Mouse (Mus musculus) heart, adult 2 months (tissue): ENCODE data around the gene Tmod4. TPM values are rescaled to one million over a fixed set of nuclear protein-coding genes. Genes with fewer than 3 reads are reported as not detected.
A peak's percentile ranks its signal among the peaks of the same experiment; 100 is the strongest.

ENCODE experiments used
- DNase-seq, 2 experiments: peaks; one replicate each; pipeline ENCODE4 v3.0.0; 2021
- H3K27ac ChIP-seq: fragments of 200-600 bp; 2 replicates; pipeline ENCODE4 v1.8.1; 2022
- H3K27me3 ChIP-seq: fragments of 200-500 bp; 2 replicates; pipeline ENCODE4 v1.6.1; 2012; ENCODE audit warnings: mild to moderate bottlenecking, low read length, inconsistent platforms, mixed read lengths; ENCODE audit not compliant: control insufficient read depth, insufficient read depth
- H3K36me3 ChIP-seq: fragments of 200-500 bp; 2 replicates; pipeline ENCODE4 v1.6.1; 2012; ENCODE audit warnings: low read length, inconsistent platforms; ENCODE audit not compliant: control insufficient read depth, insufficient read depth
- H3K4me1 ChIP-seq: fragments of 200-500 bp; 2 replicates; pipeline ENCODE4 v1.6.1; 2011; ENCODE audit warnings: low read length; ENCODE audit not compliant: control insufficient read depth, insufficient read depth
- H3K4me3 ChIP-seq: fragments of 200-600 bp; 2 replicates; pipeline ENCODE4 v1.8.1; 2022
- H3K79me2 ChIP-seq: fragments of 200-500 bp; replicated peaks from 2 replicates; pipeline ENCODE4 v1.6.1; 2012; ENCODE audit warnings: mild to moderate bottlenecking, inconsistent platforms, low read length, moderate library complexity, mixed read lengths; ENCODE audit not compliant: control insufficient read depth, insufficient read depth
- H3K9ac ChIP-seq: fragments of 200-500 bp; 2 replicates; pipeline ENCODE4 v1.6.1; 2012; ENCODE audit warnings: low read depth, mild to moderate bottlenecking, control low read depth, inconsistent platforms, low read length, mixed read lengths
- CTCF ChIP-seq: fragments of 200-600 bp; IDR thresholded peaks from 2 replicates; pipeline ENCODE4 v1.8.1; 2022; ENCODE audit warnings: antibody characterized with exemption, mild to moderate bottlenecking, moderate library complexity
- EP300 ChIP-seq: fragments of 200-500 bp; IDR thresholded peaks from 2 replicates; pipeline ENCODE4 v1.6.1; 2011; ENCODE audit warnings: low read depth, low read length, control low read depth; ENCODE audit not compliant: insufficient read depth
- POLR2A ChIP-seq: fragments of 200-500 bp; IDR thresholded peaks from 2 replicates; pipeline ENCODE4 v1.6.1; 2011; ENCODE audit warnings: mild to moderate bottlenecking, low read depth, low read length, control low read depth; ENCODE audit not compliant: insufficient read depth
- whole genome bisulfite sequencing: fragments of 180-500 bp; shearing (Covaris S2); methylation state at CpG from one replicate; pipeline ENCODE4 v1.1.7; 2018; 5-methylcytosine and 5-hydroxymethylcytosine counted together
- intact Hi-C: fragments of 180-260 bp; cut with DNase I; formaldehyde crosslinking; loops from one replicate; pipeline ENCODE4 v1.15.1; 2025
- polyA plus RNA-seq: library from polyadenylated mRNA; depleted of rRNA; stranded (reverse); fragments of >200 nt; gene quantifications from 2 replicates; pipeline ENCODE4 v1.2.3, GENCODE M21; 2012
- total RNA-seq, 2 experiments: library from RNA; stranded (reverse); gene quantifications; 2 replicates each; pipeline ENCODE4 v1.2.3; 2021

The Tmod4 gene
- total and polyA plus RNA-seq, 3 experiments, result 22.6 to 30.9 (median 23.3) TPM

- Histone ChIP-seq H3K27ac (no peak overlapping the region; the same call in 1 of the 2 replicates), H3K36me3 (no peaks in the 10 kb centered on the region), H3K4me3 (no peak overlapping the region), H3K79me2 (no peaks in the 10 kb centered on the region), H3K9ac (peak overlapping the region; percentile 24; the same call in 1 of the 2 replicates), H3K4me1 (peaks cover 5% of the 10 kb centered on the region), H3K27me3 (no peaks in the 10 kb centered on the region)
- intact Hi-C loops, result no loop called here
- TF ChIP-seq CTCF (no peak), EP300 (no peak; the same call in 1 of the 2 replicates), POLR2A (no peak)
- WGBS, result 53% methylated on average over 11 of the region's 11 CpGs
- DNase-seq, result no peak
These were observed 39.4 kb downstream of the Tmod4 start for GRCm38 (mm10) chr3:95163419-95164255.

- TF ChIP-seq POLR2A (no peak), EP300 (no peak), CTCF (no peak)
- Histone ChIP-seq H3K27ac (no peak overlapping the region; the same call in 1 of the 2 replicates), H3K36me3 (no peaks in the 10 kb centered on the region), H3K4me1 (peaks cover 5% of the 10 kb centered on the region), H3K27me3 (no peaks in the 10 kb centered on the region), H3K9ac (no peak overlapping the region), H3K79me2 (no peaks in the 10 kb centered on the region), H3K4me3 (no peak overlapping the region)
- 95% methylated on average over 5 of the region's 5 CpGs for WGBS
- DNase-seq, result no peak
- intact Hi-C loops, result no loop called here
These were observed 39.9 kb downstream of the Tmod4 start for GRCm38 (mm10) chr3:95164256-95164550.

- Histone ChIP-seq H3K36me3 (no peaks in the 10 kb centered on the region), H3K4me3 (no peak overlapping the region), H3K27ac (no peak overlapping the region), H3K27me3 (no peaks in the 10 kb centered on the region), H3K9ac (no peak overlapping the region), H3K79me2 (no peaks in the 10 kb centered on the region), H3K4me1 (peaks cover 3% of the 10 kb centered on the region)
- WGBS, result 47% methylated on average over 5 of the region's 5 CpGs
- intact Hi-C loops, result no loop called here
- no peak for DNase-seq
- no peak for TF ChIP-seq EP300
- TF ChIP-seq POLR2A, result no peak
- TF ChIP-seq CTCF, result no peak
These were observed 40.6 kb downstream of the Tmod4 start for GRCm38 (mm10) chr3:95164840-95165239.

GRCm38 (mm10) chr3:95169996-95170395, 45.7 kb downstream of the Tmod4 start:
- no peak for DNase-seq
- Histone ChIP-seq H3K4me1 (no peaks in the 10 kb centered on the region), H3K36me3 (no peaks in the 10 kb centered on the region), H3K27ac (no peak overlapping the region), H3K9ac (no peak overlapping the region), H3K27me3 (no peaks in the 10 kb centered on the region; the same call in 1 of the 2 replicates), H3K79me2 (no peaks in the 10 kb centered on the region), H3K4me3 (no peak overlapping the region)
- WGBS, result 94% methylated on average over 10 of the region's 10 CpGs
- no peak for TF ChIP-seq POLR2A
- no peak for TF ChIP-seq EP300
- TF ChIP-seq CTCF, result no peak
- intact Hi-C loops, result no loop called here

GRCm38 (mm10) chr3:95171105-95171504, 46.8 kb downstream of the Tmod4 start:
- Histone ChIP-seq H3K27me3 (no peaks in the 10 kb centered on the region; the same call in 1 of the 2 replicates), H3K27ac (no peak overlapping the region), H3K79me2 (no peaks in the 10 kb centered on the region), H3K4me3 (no peak overlapping the region), H3K9ac (no peak overlapping the region), H3K36me3 (no peaks in the 10 kb centered on the region), H3K4me1 (no peaks in the 10 kb centered on the region)
- intact Hi-C loops, result no loop called here
- DNase-seq, result no peak
- no peak for TF ChIP-seq POLR2A
- TF ChIP-seq CTCF, result no peak
- no peak for TF ChIP-seq EP300
- 64% methylated on average over 6 of the region's 6 CpGs for WGBS

GRCm38 (mm10) chr3:95172526-95173255, 48.4 kb downstream of the Tmod4 start:
- Histone ChIP-seq H3K4me1 (no peaks in the 10 kb centered on the region), H3K79me2 (no peaks in the 10 kb centered on the region), H3K27ac (no peak overlapping the region), H3K4me3 (peak overlapping the region; percentile 46; the same call in 1 of the 2 replicates), H3K36me3 (no peaks in the 10 kb centered on the region), H3K9ac (peak overlapping the region; percentile 63; the same call in 1 of the 2 replicates), H3K27me3 (no peaks in the 10 kb centered on the region; the same call in 1 of the 2 replicates)
- DNase-seq, result no peak
- no peak for TF ChIP-seq EP300
- TF ChIP-seq CTCF, result no peak
- no peak for TF ChIP-seq POLR2A
- intact Hi-C loops, result no loop called here
- WGBS, result 53% methylated on average over 84 of the region's 84 CpGs
